Mouse (Mus musculus) thymus, postnatal 14 days (tissue): Measurements from ENCODE around the gene Rimkla.

Experiments
- DNase-seq: peaks from one replicate; pipeline ENCODE4 v3.0.0; 2021

Rimkla gene

DNA sequence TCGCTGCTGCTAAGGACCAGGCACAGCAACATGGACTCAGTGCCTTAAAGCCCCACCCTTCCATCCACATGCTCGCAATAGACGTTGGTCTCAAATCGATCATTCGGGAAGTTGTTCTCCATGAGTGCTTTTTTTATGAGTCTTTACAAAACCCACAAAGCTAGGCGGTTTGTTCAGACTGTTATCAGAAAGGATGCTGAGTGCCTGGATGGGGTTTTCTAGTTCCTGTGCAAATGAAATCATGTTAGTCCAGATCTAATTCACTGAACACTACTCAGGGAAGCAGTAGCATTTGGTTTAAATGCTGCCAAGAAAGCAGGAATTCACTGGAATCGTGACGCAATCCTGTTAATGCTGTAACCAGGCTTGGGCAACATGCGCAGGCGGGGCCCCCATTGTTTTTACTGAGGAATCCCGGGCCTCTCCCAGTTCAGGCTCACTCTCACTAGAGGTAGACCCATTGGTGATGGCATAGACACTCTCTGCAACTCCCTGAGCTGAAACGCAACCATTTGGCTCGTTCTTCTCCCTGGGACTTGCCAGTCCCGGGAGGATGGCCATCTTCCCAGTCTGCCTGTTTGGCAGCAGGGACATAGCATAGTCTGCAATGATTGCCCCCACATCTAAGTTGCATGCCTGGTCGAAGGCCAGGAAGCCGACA, 24.6 kb downstream of the Rimkla start:
- no peak for DNase-seq

DNA sequence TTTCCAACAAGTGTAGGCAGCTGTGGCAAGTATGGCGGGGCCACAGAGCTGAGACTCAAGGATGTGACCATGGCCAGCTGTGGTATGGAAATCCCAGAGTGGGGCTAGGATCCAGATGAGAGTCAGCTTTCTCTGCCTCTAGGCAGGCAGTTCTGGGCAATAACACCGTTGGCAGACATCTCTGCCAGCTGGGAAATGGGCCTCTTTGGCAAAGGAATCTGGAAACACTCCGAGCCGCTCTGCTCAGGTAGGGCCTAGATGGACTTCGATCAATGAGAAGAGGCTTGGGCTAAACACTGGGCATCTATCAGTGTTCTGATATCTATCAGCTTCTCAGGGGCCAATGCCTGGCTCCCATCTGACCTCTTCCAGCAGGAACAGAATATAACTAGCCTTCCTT, 26.6 kb downstream of the Rimkla start:
- DNase-seq = no peak

DNA sequence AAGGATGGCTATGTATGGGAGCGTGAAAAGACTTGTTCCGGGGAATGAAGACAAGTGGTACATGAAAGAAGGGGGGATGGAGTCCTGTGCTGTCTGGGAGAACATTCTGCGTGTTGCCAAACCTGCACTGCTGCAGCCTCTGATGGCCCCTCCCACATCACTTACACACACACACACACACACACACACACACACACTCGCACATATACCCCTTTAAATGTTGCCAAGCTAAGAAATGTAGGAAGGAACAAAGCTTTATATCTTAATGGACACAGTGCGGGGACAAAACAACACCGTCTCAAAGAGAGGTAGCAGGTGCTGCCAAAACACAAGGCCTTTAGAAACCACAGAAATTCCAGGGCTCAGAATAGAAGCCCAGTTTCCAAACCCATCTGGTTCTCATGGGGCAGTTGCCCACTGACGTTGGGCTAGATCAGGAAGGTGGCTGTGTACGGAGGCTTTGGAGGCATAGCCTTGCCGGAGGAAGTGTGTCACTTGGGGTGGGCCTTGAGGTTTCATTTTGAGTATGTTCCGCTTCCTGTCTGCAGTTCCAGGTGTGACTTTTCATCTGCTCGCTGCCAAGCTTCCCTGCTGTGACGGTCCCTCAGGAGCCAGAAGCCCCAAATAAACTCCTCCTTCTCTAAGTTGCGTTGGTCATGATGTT, 28.5 kb downstream of the Rimkla start:
- DNase-seq = peak; percentile 77

DNA sequence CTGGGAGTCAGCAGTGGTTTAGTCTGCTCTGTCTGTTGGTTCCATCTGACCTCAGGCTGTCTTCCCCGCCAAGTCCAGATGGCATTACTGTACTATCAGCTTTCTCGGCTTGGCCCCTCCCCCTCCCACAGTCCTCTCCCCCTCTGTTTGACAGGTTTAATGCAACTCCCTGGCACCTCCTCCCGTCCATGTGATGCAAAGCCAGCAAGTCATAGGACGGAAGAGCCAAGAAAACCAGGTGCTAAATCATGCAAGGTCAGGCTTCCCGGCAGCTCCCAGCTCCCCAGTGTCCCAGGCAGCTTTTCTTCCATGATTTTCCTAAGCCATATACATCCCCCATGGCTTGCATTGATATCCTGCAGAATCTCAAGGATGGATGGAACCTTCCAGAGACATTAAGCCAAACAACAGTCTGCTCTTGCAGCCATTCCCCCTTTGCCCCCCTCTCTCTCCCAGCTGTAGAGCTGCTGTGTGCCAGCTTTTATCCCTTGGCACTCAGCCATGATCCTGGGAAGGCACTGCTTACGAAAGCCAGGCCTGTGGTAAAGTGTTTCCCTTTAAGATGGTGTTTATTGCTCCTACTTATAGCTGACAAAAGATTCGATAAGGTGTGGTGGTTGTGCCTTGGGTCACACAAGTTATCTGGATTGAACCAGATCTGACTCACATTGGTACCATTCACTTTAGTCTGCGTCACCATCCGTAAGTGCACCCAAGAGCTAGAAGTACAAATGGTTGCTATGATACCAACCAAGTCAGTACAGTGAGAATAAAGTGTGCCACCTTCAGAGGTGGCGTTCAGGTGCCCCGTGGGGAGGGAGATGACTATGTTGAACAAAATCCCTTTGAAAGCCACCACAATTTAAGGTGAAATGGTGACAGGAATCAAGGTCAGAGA, 29.3 kb downstream of the Rimkla start:
- peak; percentile 79 for DNase-seq

DNA sequence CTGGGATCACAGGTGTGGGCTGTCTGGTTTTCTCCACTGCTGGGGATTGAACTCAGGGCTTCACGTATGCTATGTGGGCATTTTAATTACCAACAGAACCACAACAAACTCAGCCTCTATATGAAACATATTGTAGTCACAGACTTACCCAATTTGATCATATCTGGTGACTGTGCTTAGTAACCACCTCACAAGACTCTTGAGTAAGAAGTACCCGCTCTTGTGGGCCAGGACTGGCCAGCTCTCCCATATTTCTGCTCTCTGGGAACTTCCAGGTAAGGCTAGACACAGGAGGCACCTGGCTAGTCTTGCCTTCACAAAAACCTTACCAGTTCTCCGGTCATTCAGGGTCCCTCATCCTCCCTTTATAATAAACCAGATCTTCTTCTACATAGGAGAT, 30.0 kb downstream of the Rimkla start:
- no peak for DNase-seq

DNA sequence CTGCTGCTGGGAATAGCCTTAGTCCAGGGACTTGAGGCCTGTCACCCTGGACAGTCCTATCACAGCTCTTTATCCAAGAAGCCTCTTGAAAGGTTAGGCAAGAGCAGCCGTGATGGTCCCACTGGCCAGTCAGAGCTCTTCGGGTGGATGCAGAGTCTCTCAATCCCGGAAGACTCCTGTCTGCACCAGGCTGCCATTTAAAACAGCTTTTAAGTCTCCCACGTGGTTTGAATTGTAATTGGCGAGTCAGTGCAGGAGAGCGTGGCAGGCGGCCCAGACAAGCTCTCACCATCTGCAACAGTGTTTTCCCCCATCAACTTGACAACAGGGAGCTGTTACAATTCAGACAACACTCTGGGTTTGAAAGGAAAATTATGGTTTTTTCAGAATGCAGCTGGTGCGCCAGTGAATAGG, 31.7 kb downstream of the Rimkla start:
- DNase-seq = no peak

DNA sequence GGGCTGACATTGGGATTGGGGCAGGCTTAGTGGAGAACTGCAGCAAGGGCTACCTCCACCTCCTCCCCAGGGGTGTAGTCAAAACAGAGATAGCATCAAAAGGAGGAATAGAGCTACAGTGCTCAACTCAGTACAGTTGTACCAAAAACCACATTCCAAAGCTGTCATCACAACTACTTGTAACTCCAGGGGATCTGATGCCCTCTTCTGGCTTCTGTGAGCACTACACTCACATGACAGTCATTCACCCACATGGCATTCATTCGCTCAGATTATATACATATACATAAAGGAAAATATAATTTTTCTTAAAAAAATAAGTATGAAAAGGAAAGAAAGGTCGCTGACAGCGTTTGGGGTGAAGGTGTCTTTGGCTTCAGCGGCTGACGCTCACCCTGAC, 32.1 kb downstream of the Rimkla start:
- DNase-seq = peak; percentile 47

DNA sequence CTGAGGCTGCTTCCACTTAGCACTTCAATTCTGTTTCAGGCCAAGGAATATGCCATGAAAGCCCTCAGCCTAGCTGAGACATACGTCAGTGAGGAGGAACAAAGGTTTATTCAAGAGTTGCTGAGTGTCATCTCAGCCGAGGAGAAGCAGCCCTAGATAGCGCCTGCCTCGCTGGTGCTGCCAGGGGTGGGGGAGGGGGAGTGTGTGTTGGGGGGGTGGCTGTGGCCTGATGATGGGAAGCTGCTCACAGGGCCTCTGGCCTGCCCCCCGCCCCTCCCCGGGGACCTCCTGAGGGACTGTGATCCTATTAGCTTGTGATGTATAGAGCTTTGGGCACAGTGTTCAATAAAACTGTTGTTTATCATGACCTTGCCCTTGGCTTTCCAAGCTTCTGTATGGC, 38.9 kb downstream of the Rimkla start:
- no peak for DNase-seq

DNA sequence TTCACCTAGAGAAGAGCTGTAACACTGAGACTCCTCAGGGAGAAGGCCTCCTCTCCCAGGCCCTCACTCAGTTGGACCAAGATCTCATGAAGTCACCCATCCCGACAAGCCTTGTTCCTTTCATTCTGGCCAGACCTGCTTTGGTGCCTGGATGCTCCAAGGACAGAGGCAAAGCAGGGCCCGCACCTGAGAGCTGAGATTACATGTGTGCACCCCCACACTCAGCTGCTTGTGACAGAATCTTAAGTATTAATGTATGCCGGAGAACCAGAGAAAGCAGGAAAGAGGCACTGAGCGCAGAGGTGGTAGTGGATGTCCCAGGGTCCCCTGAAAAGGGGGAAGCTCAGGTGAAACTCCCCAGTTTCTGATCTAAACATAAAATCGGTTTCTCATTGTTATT, 39.3 kb downstream of the Rimkla start:
- DNase-seq = no peak

DNA sequence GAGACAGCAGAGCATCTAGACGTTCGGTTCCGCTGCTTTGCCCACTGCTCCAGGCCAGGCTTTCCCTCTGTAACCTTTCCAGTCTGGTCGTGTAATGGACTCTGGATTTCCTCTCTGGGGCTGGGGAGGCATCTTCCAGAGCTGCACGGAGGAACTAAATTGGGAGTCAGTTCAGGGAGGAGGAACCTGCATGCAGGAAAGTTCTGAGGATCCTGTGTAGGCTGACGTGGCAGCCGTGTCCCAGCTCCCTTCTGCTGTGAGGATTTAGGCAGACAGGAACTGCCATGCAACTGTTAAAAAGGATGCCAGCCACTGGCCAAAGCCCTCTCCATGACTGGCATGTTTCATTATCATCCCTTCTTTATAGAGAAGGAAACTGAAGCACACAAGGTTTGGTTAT, 42.0 kb downstream of the Rimkla start:
- DNase-seq = no peak

DNA sequence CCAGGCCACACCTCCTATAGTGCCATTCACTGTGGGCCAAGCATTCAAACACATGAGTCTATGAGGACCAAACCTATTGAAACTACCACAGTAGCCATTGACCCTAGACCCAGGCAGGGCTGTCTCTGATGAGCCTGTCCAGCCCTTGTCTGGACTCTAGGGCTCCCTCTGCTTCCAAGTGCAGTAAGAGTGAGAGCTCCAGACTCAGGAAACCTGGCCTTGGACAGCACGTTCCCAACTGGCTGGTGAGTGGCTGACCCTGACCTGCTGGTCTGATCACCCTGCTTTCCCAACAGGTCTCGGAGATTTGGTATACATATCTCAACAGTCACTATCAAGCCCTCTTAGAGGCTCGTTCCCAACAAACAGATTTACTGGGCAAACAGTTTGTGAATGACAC, 44.6 kb downstream of the Rimkla start:
- DNase-seq = no peak

DNA sequence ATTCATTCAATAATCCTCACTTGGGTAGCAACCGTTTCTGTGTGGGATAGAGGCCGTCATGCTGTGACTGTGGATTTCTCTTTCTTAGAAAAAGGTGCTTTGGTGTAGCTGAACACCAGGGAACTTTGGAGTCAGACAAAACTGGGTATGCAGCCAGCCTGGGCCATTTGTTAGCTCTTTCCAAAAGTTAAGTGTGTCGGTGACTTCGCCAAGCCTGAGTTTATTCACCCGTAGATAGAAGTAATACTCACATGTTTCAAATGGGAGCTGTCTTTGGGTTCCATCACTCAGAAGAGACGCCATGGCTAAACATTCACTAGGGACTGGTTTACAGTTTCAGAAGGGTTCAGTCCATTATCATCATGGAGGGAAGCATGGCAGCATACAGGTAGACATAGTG, 45.2 kb downstream of the Rimkla start:
- no peak for DNase-seq

DNA sequence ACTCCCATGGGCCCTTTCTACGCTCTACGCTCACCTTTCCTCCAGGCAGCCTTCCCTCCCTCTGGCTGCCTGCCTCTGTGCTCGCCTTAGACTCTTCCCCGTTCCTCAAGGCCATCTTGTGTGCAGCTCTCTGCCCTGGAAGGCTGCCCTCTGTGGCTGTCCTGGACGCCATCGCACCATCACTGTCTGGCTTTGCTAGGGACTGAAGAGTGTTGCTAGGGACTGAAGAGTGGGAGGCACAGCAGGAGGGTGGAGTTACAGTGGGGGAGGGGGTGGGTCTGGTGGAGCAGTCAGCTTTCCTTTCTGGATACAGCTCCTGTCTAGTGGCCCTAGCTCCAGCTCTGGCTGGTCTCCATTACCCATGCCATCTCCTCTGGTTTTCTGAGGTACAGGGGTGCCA, 49.9 kb downstream of the Rimkla start:
- no peak for DNase-seq

DNA sequence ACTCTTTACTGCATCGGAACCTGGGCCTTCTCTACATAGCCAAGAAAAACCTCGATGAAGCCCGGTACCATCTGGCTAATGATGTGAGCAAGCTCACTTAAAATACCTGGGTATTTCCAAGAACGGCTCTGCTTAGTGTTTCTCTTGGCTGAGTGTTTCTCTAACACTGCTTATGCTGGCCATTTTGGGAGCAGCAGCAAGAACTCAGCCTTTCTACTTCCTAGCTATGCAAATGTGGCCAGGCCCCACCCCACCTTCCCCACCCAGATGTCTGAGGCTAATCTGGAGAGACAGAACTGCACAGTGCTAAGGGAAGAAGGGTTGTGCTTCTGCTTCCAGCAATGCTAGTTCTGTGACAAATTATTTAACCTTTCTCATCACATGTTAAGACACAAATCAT, 50.6 kb downstream of the Rimkla start:
- DNase-seq = no peak

DNA sequence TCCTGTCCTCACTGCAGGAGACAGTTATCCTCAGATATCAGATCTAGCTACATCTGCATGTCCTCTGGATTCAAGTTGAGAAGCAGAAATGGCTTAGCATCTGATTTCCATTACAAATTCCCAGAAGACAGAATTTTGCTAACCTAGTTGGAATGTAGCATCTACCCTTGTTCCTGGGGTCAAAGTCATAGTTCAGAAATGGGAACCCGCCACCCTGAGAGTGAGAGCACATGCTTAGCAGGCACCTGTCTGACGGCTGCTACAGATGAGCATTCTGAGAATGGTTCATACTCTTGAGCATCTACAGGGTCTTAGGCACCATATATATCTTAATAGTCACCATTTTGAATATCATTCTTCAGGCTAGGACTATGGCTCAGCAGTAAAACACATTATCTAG, 54.5 kb downstream of the Rimkla start:
- no peak for DNase-seq

DNA sequence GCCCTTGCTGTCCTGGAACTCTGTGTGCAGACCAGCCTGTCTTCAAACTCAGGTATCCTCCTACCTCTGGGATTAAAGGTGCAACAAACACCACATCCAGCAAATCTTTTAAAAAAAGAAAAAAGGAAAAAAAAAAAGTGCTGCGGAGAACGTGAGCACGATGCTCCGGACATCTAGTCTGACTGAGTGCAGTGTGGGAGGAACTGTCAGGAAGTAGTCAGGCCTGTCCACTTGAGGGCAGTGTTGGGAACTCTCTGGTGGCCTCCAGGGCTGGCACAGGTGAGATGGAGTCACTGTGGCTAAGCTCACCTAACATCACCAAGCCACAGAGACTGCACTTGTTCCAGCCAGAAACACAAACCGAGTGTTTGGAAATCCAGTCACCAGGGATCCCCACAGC, 61.8 kb downstream of the Rimkla start:
- peak; percentile 69 for DNase-seq

DNA sequence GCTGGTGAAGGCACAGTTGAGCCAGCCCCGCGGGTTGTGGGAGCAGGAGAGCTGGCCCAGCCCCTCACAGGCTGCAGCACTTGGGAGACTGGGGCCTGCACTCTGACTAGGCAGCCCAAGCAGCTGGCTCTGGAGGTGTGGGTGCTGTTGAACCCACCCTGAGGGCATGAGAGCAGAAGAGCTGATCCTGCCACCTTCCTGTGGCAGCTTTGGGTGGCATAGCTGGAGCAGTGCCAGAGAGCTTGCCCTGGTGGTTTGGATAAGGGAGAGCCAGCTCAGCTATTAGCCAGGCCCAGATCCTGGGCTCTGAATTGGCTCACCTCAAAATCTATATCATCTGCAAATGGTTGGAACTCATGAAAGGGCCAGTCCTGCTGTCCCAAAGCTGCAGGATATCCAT, 64.7 kb downstream of the Rimkla start:
- DNase-seq = no peak

DNA sequence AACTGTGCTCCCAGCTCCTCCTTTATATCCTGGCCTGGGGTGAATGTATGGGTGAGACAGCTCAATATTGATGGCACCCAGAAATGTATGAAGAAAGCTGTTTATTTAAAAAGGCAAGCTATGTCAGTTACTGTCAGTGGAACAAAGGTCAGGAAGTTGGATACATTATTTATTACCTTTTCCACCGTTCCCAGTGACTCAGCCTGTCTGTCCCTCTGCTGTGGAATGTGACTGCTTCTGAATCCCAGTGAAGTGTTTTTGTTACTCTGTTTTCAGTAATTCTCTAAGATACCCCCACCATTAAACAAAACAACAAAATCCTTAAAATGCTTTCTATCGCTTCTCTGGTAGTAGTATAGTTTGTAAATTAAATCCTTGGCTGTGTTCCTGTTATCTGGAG, 66.8 kb downstream of the Rimkla start:
- DNase-seq = no peak

DNA sequence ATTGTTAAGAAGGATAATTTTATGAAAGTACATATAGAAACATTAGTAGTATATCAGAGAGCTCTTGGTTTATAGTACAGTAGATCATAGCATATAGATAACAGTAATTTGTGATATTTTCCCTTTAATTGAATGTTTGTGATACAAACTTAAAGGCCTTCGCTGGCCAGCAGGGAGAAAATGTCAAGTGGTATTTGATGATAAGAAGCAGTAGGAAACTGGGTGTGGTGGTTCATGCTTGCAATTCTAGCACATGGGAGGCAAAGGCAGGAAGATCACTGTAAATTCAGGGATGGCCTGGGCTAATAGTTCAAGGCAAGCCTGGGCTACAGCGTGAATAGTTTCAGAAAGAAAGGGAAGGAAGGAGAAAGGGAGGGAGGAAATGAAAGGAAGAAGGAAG, 67.4 kb downstream of the Rimkla start:
- no peak for DNase-seq

DNA sequence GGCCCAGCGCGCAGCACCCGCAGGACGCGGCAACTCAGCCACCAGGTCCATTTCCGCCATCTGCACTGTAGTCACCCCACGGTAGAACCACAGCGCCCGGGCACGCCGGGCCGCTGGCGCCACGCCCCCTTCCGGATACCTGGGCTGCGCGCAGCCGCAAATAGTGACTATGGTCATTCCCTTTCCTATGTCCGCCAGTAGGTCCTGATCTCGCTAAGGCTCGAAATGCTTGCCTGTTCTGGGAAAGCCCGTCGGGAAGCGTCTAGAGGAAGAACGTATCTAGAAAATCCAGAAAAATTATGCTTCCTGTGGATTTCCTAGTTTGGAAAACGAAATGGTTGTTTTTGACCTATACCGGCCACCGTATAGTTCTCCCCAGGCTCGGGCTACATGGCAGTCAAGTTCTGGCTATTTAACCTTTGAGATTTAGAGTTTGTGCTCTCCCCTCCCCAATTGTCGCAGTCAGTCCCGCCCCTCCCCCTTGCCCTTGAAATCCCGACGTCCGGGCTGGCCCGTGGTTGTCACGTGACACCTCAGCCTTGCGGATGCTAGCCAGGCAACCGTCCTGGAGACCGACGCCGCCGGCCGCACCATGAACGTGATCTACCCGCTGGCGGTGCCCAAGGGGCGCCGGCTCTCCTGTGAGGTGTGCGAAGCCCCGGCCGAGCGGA, 70.0 kb downstream of the Rimkla start, which contains the start of the genes Ppcs and Zmynd12:
Gene Ppcs (minus strand): TSS at position 127 of the 671 bp plus-strand sequence.
Gene Zmynd12 (plus strand): TSS at position 521 of the 671 bp plus-strand sequence.
- DNase-seq = peak; percentile 92

DNA sequence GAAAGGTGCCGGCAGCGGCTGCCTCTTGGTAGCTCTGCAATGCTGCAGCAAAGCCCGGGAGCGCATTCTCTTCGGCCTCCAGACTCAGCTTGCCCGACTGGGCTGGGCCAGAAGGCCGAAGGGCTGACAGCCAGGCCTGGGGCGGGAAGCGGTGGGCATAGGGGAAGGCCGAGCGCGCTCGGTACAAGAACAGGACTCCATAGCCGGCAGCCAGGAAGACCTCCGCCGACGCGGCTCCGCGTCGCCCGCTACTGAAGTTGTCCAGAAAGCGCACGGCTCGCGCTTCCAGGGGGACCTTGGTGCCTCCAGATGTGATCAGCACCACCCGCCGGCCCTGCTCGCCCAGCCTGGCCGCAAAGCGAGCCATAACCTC, 70.5 kb downstream of the Rimkla start:
- DNase-seq = no peak

DNA sequence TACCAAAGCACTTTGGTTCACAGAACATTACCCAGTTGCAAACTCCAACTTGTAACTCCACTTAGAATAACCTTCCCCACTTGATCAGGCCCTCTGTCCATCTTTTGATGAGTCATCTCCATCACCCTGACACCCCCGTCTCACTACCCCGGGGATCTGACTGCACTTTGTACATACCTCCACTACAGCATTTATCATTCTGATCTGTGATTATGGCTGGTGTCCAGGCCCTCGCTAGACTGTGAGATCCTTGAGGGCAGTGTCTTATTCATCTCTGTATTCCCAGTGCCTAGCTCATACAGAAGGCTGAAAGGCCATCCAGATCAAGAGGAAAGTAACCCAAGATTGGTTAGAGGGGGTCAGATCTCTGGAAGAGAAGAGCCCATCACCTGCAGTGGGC, 71.2 kb downstream of the Rimkla start:
- no peak for DNase-seq

DNA sequence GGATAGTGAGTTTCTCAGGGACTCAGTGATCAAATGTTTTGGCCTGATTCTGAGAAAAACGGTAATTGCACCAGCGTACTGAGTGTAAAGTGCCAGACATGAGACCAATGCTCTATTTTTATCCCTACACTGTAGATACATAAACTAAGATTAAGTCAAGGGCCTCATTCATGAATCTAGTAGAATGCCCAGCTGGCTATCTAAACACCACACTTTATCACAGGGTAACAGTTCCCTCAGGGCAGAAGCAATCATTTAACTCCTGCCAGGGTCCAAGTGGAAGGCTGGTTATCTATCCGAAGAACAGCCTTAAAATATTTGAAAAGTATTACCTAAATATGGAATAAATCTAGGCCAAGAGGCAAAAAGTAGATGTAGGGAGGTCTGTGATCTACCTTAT, 74.5 kb downstream of the Rimkla start:
- DNase-seq = no peak
